Mouse (Mus musculus): ENCODE measurements at regions not wholly inside any gene's neighbourhood (a gene's known extent, or its start where the extent isn't known, plus 50 kb on each side); places are given as distances from the start of the nearest gene placed in this dataset.

- intact Hi-C loops (cut with DNase I): no loop called here
- DNase-seq: no peak
These were observed 69.0 kb upstream of the Atrnl1 start for GRCm38 (mm10) chr19:57541693-57542314.

- intact Hi-C loops (cut with DNase I): no loop called here
- no peak for DNase-seq
These were observed 68.3 kb upstream of the Atrnl1 start for GRCm38 (mm10) chr19:57542506-57542905.

GRCm38 (mm10) chr19:57543681-57544214 lies 67.1 kb upstream of the Atrnl1 start:
- intact Hi-C loops (cut with DNase I): no loop called here
- peak in 1 of 2 experiments; percentile 11 for DNase-seq

GRCm38 (mm10) chr19:57544229-57544879 lies 66.5 kb upstream of the Atrnl1 start:
- intact Hi-C loops (cut with DNase I): no loop called here
- DNase-seq: no peak

- no peak for DNase-seq
- intact Hi-C loops (cut with DNase I): no loop called here
These were observed 65.8 kb upstream of the Atrnl1 start for GRCm38 (mm10) chr19:57545071-57545470.

- intact Hi-C loops (cut with DNase I): no loop called here
- DNase-seq: no peak
These were observed 64.8 kb upstream of the Atrnl1 start for GRCm38 (mm10) chr19:57546039-57546438.

- DNase-seq: no peak
- intact Hi-C loops (cut with DNase I): no loop called here
These were observed 64.3 kb upstream of the Atrnl1 start for GRCm38 (mm10) chr19:57546519-57546918.

GRCm38 (mm10) chr19:57548093-57548492 lies 62.7 kb upstream of the Atrnl1 start:
- intact Hi-C loops (cut with DNase I): no loop called here
- no peak for DNase-seq

GRCm38 (mm10) chr19:57548661-57549060 lies 62.2 kb upstream of the Atrnl1 start:
- intact Hi-C loops (cut with DNase I): no loop called here

GRCm38 (mm10) chr19:57552964-57553740 lies 57.7 kb upstream of the Atrnl1 start:
- no peak for DNase-seq
- intact Hi-C loops (cut with DNase I): no loop called here

More at GRCm38 (mm10) chr19:57548661-57549060, 62.2 kb upstream of the Atrnl1 start:
- DNase-seq: no peak

GRCm38 (mm10) chr19:57554086-57554485 lies 56.7 kb upstream of the Atrnl1 start:
- intact Hi-C loops (cut with DNase I): no loop called here
- DNase-seq: no peak

GRCm38 (mm10) chr19:57555313-57555712 lies 55.5 kb upstream of the Atrnl1 start:
- no peak for DNase-seq
- intact Hi-C loops (cut with DNase I): no loop called here

- DNase-seq: no peak
These were observed 52.3 kb upstream of the Atrnl1 start for GRCm38 (mm10) chr19:57558420-57558967.

GRCm38 (mm10) chr19:57560757-57561156 lies 50.1 kb upstream of the Atrnl1 start:
- no peak for DNase-seq
- intact Hi-C loops (cut with DNase I): no loop called here

More at GRCm38 (mm10) chr19:57558420-57558967, 52.3 kb upstream of the Atrnl1 start:
- intact Hi-C loops (cut with DNase I): no loop called here
